Mouse (Mus musculus): ENCODE measurements around the gene Grk3. TPM values are rescaled to one million over a fixed set of nuclear protein-coding genes. Genes with fewer than 3 reads are reported as not detected.

Gene Grk3
- polyA plus RNA-seq, 1 experiment from 2014 or later: 2.4 TPM

DNA sequence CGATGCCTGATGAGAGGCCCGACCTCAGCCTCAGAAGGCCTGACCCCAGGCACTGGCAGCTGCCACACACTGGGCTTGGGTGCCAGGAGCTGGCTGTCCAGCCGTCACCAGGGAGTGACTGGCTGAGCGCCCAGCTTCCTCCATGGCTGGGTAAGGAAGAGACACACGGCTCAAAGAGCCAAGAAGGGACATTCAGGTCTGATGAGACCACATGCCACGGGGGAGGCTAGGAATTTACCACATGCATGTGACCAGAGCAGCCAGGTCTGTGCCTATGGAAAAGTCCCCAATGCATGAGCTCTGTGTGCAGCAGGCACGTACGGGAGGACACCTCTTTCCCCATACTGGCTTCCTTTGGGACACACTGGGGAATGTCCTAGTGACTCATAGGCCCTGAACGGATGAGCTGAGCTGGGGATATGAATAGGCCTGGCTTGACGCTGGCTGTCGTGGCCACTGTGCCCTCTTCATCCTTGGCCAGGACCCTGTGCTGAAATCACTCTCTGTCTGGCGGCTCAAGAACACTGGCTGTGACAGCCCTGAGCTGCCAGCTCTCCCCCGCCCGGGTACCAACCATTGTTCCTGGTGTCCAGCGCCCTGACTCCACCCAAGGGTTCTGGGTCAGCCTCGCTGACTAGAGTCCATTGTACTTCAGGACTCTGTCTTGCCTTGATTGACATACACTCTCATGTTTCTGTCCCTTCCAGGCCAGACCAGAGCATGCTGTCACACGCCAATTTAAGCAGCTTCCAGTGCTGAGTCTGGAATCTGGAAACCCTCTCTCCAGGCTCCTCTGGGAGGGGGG lies 128.7 kb downstream of the Grk3 start:
- Histone ChIP-seq H3K27me3 (replicated peaks) (no peaks in the 10 kb centered on the region), H3K4me2 (no peak overlapping the region), H3K36me3 (no peaks in the 10 kb centered on the region), H3K27ac (no peak overlapping the region), H3K4me1 (no peaks in the 10 kb centered on the region), H3K9me3 (replicated peaks) (no peaks in the 10 kb centered on the region), H3K9ac (no peak overlapping the region), H3K4me3 (no peak overlapping the region)
- 59% methylated on average over 17 of the region's 17 CpGs for WGBS (ENCODE audit: insufficient replicate concordance)
- no peak for ATAC-seq

GRCm38 (mm10) chr5:112877391-112878115 lies 138.0 kb downstream of the Grk3 start:
- 61% methylated on average over 14 of the region's 14 CpGs for WGBS (ENCODE audit: insufficient replicate concordance)
- Histone ChIP-seq H3K4me3 (no peak overlapping the region), H3K27ac (no peak overlapping the region), H3K9ac (no peak overlapping the region), H3K27me3 (replicated peaks) (no peaks in the 10 kb centered on the region), H3K36me3 (no peaks in the 10 kb centered on the region), H3K9me3 (replicated peaks) (no peaks in the 10 kb centered on the region), H3K4me2 (no peak overlapping the region), H3K4me1 (no peaks in the 10 kb centered on the region)
- ATAC-seq: no peak

DNA sequence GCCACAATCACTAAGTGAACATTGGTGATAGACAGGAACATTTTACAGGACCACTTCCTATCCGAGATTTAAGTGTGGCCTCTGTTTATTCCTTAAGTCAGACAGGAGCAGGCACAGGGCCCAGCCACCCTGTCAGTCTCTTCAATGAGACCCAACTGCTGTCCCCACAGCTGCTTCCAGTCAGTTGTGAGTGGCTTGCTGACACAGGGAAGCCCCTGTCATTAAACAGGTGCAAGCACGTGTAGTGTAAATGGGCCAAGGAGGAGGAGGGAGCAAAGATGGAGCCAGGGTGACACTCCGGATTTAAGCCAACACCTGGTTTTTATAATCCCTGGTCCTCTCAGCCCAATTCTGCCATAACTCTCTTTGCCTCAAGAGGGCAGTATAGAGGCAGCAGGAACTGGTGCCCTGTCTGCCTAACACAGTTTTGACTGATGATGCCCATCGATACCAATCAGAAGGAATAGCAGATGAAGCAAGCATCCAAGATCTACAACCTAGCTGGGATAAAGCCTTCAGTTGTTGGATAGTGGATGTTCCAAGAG lies 138.7 kb downstream of the Grk3 start:
- no peak for ATAC-seq
- H3K36me3 ChIP-seq: no peaks in the 10 kb centered on the region
- H3K4me3 ChIP-seq: no peak overlapping the region
- no peak overlapping the region for H3K4me2 ChIP-seq
- H3K27me3 ChIP-seq (replicated peaks): no peaks in the 10 kb centered on the region
- H3K27ac ChIP-seq: no peak overlapping the region
- WGBS (ENCODE audit: insufficient replicate concordance): 22% methylated on average over 4 of the region's 4 CpGs
- no peaks in the 10 kb centered on the region for H3K9me3 ChIP-seq (replicated peaks)
- no peak overlapping the region for H3K9ac ChIP-seq
- H3K4me1 ChIP-seq: no peaks in the 10 kb centered on the region

DNA sequence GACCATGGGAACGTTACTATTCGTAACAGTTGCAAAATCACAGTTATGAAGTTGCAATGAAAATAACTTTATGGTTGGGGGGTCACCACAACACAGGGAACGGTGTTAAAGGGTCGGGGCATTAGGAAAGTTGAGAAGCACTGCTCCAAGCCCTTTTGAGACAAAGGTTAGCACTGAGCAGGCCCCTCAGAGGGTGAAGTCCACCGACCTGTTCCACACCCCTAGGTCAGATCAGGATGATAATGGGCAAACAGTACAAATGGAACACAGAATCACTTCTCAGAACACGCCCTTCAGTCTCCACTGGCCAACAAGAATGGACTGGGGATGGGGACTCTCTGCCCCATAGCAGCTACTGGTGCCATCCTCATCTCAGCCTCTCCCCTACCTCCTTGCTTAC lies 142.6 kb downstream of the Grk3 start:
- no peak for ATAC-seq
- H3K9me3 ChIP-seq (replicated peaks): no peaks in the 10 kb centered on the region
- no peaks in the 10 kb centered on the region for H3K4me1 ChIP-seq
- no peak overlapping the region for H3K27ac ChIP-seq
- no peak overlapping the region for H3K9ac ChIP-seq
- no peak overlapping the region for H3K4me3 ChIP-seq
- H3K4me2 ChIP-seq: no peak overlapping the region
- no peaks in the 10 kb centered on the region; the same call in 1 of the 2 replicates for H3K27me3 ChIP-seq (replicated peaks)
- H3K36me3 ChIP-seq: no peaks in the 10 kb centered on the region
- WGBS (ENCODE audit: insufficient replicate concordance): 56% methylated on average over 6 of the region's 6 CpGs

- Histone ChIP-seq H3K27me3 (replicated peaks) (no peaks in the 10 kb centered on the region; the same call in 1 of the 2 replicates), H3K36me3 (no peaks in the 10 kb centered on the region), H3K27ac (no peak overlapping the region), H3K9ac (no peak overlapping the region), H3K9me3 (replicated peaks) (no peaks in the 10 kb centered on the region), H3K4me2 (no peak overlapping the region), H3K4me3 (no peak overlapping the region), H3K4me1 (no peaks in the 10 kb centered on the region)
- WGBS (ENCODE audit: insufficient replicate concordance): 20% methylated on average over 9 of the region's 9 CpGs
- ATAC-seq: no peak
These were observed 144.9 kb downstream of the Grk3 start for GRCm38 (mm10) chr5:112870729-112871128.

DNA sequence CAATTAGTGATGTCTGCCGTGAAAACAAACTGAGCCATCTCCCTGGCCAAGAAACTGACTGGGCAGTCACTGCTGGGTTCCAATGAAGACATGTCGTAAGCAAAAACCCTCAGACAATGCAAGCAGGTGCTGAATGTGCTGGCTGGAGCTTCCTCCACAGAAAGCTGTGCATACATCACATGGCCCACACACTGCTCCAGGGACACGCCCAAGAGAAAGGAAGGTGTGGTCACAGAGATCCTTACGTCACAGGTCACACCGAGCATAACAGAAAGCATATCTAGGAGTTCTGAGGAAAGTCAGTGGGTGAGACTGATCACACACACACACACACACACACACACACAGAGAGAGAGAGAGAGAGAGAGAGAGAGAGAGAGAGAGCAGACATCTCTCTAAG lies 147.0 kb downstream of the Grk3 start:
- Histone ChIP-seq H3K9ac (no peak overlapping the region), H3K4me3 (no peak overlapping the region), H3K4me1 (no peaks in the 10 kb centered on the region), H3K4me2 (no peak overlapping the region), H3K9me3 (replicated peaks) (no peaks in the 10 kb centered on the region), H3K27ac (no peak overlapping the region), H3K36me3 (no peaks in the 10 kb centered on the region), H3K27me3 (replicated peaks) (no peaks in the 10 kb centered on the region; the same call in 1 of the 2 replicates)
- 60% methylated on average over 5 of the region's 5 CpGs for WGBS (ENCODE audit: insufficient replicate concordance)
- no peak for ATAC-seq

- Histone ChIP-seq H3K4me3 (no peak overlapping the region), H3K9me3 (replicated peaks) (no peaks in the 10 kb centered on the region), H3K4me2 (no peak overlapping the region), H3K4me1 (no peaks in the 10 kb centered on the region), H3K27ac (no peak overlapping the region), H3K36me3 (no peaks in the 10 kb centered on the region), H3K27me3 (replicated peaks) (no peaks in the 10 kb centered on the region; the same call in 1 of the 2 replicates), H3K9ac (no peak overlapping the region)
- ATAC-seq: no peak
- 22% methylated on average over 4 of the region's 4 CpGs for WGBS (ENCODE audit: insufficient replicate concordance)
These were observed 150.7 kb downstream of the Grk3 start for GRCm38 (mm10) chr5:112864719-112865367.

Other genes with a start within 250 kb of the Grk3 start
- 0.08 and 0.11 TPM in 2 replicates for gene Myo18b, start 119.4 kb downstream of the Grk3 start, polyA plus RNA-seq (2016; fragmentation: Nextera tagmentation; extraction: Ambion mirVana)
- not detected in 2 replicates for gene Crybb2, start 54.3 kb upstream of the Grk3 start, polyA plus RNA-seq (2016; fragmentation: Nextera tagmentation; extraction: Ambion mirVana)
- not detected in 2 replicates for gene Crybb3, start 65.8 kb upstream of the Grk3 start, polyA plus RNA-seq (2016; fragmentation: Nextera tagmentation; extraction: Ambion mirVana)
- 1.9 and 2.0 TPM in 2 replicates for gene 2900026A02Rik, start 205.4 kb upstream of the Grk3 start, polyA plus RNA-seq (2016; fragmentation: Nextera tagmentation; extraction: Ambion mirVana)
- gene Tmem211, start 211.1 kb upstream of the Grk3 start, polyA plus RNA-seq (2016; fragmentation: Nextera tagmentation; extraction: Ambion mirVana): not detected in 2 replicates